Mouse (Mus musculus): ENCODE data around the gene Mdm2. TPM values are rescaled to one million over a fixed set of nuclear protein-coding genes. Genes with fewer than 3 reads are reported as not detected.

Gene Mdm2
- total and polyA plus RNA-seq, 2 experiments from 2014 or later, result 24.6 to 28.9 TPM

DNA sequence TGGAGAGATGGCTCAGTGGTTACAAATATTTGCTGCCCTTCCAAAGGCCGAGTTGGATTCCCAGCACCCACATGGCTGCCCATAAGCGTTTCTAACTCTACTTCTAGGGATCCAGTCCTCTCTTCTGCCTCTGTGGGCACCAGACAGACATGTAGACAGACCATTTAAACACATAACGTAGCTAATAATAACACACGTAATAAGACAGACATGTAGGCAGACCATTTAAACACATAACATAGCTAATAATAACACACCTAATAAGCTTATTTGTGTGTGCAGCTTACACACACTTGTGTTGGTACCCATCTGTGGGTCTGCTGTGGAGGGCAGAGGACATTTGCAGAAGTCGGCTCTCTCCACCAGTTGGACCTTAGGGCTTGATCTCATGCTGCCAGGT lies 46.2 kb upstream of the Mdm2 start:
- H3K27ac ChIP-seq, result no peak overlapping the region
- H3K27me3 ChIP-seq (ENCODE audit: insufficient read depth, low read length), result no peaks in the 10 kb centered on the region
- peaks cover 48% of the 10 kb centered on the region for H3K36me3 ChIP-seq (ENCODE audit: insufficient read depth, low read length)
- DNase-seq (ENCODE audit: low spot score) (no peak), ATAC-seq (no peak)
- no peak for TF ChIP-seq CTCF (IDR thresholded peaks at IDR 0.05; ENCODE audit: low read depth)
- no peak overlapping the region for H3K4me3 ChIP-seq (ENCODE audit: low read length)
- H3K9ac ChIP-seq (replicated peaks; ENCODE audit: low read length), result no peak overlapping the region
- H3K4me1 ChIP-seq (ENCODE audit: insufficient read depth, low read length), result no peaks in the 10 kb centered on the region
- H3K4me2 ChIP-seq (ENCODE audit: low read depth, low read length), result no peak overlapping the region
- H3K9me3 ChIP-seq (ENCODE audit: low read length), result no peaks in the 10 kb centered on the region
- WGBS, result 93% methylated on average over 5 of the region's 5 CpGs

DNA sequence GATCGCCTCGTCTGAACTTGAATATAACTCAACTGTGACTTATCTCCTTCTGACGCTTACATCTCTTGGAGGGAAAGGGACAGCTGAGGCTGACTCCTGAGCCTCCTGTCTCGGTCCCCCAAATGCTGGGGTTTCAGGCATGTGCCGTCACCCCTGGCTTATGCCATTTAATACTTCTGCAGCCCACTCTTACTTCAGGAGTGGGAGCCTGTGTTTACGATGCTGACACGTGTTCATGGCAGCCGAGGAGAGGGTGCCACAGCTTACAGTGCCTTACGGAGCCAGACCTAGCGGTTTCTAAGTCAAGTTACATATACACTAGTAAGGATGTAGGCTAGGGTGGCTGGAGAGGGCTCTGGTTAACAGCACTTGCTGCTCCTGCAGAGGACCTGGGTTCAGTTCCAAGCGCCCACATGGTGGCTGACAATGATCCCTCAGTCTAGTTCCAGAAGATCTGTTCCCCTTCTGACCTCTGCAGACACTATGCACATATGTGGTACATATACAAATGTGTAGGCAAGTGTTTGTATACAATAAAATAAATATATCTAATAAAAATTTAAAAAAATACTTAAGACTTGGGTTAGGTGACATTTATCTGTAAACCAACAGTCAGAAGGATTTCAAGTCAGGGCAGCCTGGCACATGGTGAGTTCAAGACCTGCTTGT lies 45.4 kb upstream of the Mdm2 start:
- Histone ChIP-seq H3K4me1 (ENCODE audit: insufficient read depth, low read length) (no peaks in the 10 kb centered on the region), H3K4me3 (ENCODE audit: low read length) (no peak overlapping the region), H3K9ac (replicated peaks; ENCODE audit: low read length) (no peak overlapping the region), H3K4me2 (ENCODE audit: low read depth, low read length) (no peak overlapping the region), H3K27me3 (ENCODE audit: insufficient read depth, low read length) (no peaks in the 10 kb centered on the region), H3K36me3 (ENCODE audit: insufficient read depth, low read length) (peaks cover 41% of the 10 kb centered on the region), H3K9me3 (ENCODE audit: low read length) (no peaks in the 10 kb centered on the region), H3K27ac (no peak overlapping the region)
- WGBS, result 93% methylated on average over 11 of the region's 11 CpGs
- no peak for ATAC-seq
- no peak for DNase-seq (ENCODE audit: low spot score)
- TF ChIP-seq CTCF (IDR thresholded peaks at IDR 0.05; ENCODE audit: low read depth), result no peak

DNA sequence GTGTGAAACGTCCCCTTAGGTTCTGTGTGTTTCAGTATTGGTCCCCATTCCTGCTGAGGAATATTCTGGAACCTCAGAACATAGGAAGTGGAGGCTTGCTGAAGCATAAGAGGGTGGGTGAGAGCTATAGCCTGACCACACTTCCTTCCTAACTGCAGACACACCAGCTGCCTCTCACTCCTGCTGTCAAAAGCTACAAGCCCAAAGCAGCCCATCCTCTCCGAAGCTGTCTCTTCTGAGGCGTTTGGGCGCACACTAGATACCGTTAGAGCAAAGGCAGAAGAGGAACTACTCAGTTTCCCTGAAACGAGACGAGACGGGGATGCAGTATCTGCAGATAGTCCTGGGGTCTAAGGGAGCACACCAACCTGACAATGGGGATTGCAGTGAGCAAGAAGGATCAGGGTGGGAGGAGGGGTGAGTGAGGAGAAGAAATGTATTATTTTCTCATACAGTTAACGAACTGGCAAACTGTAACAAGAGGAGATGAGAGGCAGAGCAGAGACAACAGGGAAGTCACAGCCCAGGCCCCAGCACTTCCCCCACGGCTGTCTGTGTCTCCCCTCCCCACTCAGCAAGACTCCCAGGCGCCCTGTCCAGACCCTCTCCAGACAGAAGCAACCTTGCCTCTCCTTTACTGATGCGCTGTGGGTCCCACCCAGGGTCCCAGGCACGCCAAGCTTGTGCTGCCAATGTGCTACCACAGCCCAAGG lies 44.7 kb upstream of the Mdm2 start:
- Histone ChIP-seq H3K9me3 (ENCODE audit: low read length) (no peaks in the 10 kb centered on the region), H3K9ac (replicated peaks; ENCODE audit: low read length) (no peak overlapping the region), H3K27me3 (ENCODE audit: insufficient read depth, low read length) (no peaks in the 10 kb centered on the region), H3K4me2 (ENCODE audit: low read depth, low read length) (no peak overlapping the region), H3K4me1 (ENCODE audit: insufficient read depth, low read length) (no peaks in the 10 kb centered on the region), H3K36me3 (ENCODE audit: insufficient read depth, low read length) (peaks cover 34% of the 10 kb centered on the region; the same call in 1 of the 2 replicates), H3K4me3 (ENCODE audit: low read length) (no peak overlapping the region), H3K27ac (no peak overlapping the region)
- TF ChIP-seq CTCF (IDR thresholded peaks at IDR 0.05; ENCODE audit: low read depth), result no peak
- ATAC-seq (no peak), DNase-seq (ENCODE audit: low spot score) (no peak)
- WGBS, result 88% methylated on average over 12 of the region's 13 CpGs

DNA sequence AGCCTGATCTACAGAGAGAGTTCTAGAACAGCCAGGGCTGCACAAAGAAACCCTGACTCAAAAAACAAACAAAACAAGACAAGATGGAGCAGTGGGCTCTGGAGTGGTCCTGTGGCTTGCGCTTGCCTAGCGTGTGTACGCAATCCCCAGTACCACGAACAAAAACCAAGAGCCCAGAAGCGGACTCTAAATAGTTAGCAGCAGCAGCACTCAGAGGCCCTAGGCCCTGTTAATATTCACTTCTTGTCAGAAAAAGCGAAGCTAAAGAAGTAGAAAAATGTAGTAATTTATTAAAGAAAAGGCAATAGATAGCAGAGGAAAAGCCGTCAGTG lies 44.0 kb upstream of the Mdm2 start:
- Histone ChIP-seq H3K4me1 (ENCODE audit: insufficient read depth, low read length) (no peaks in the 10 kb centered on the region), H3K27ac (no peak overlapping the region), H3K9ac (replicated peaks; ENCODE audit: low read length) (no peak overlapping the region), H3K27me3 (ENCODE audit: insufficient read depth, low read length) (no peaks in the 10 kb centered on the region), H3K4me2 (ENCODE audit: low read depth, low read length) (no peak overlapping the region), H3K4me3 (ENCODE audit: low read length) (no peak overlapping the region), H3K36me3 (ENCODE audit: insufficient read depth, low read length) (peaks cover 29% of the 10 kb centered on the region; the same call in 1 of the 2 replicates), H3K9me3 (ENCODE audit: low read length) (no peaks in the 10 kb centered on the region)
- DNase-seq (ENCODE audit: low spot score), result no peak
- 96% methylated on average over 7 of the region's 7 CpGs for WGBS
- TF ChIP-seq CTCF (IDR thresholded peaks at IDR 0.05; ENCODE audit: low read depth), result no peak
- no peak for ATAC-seq

DNA sequence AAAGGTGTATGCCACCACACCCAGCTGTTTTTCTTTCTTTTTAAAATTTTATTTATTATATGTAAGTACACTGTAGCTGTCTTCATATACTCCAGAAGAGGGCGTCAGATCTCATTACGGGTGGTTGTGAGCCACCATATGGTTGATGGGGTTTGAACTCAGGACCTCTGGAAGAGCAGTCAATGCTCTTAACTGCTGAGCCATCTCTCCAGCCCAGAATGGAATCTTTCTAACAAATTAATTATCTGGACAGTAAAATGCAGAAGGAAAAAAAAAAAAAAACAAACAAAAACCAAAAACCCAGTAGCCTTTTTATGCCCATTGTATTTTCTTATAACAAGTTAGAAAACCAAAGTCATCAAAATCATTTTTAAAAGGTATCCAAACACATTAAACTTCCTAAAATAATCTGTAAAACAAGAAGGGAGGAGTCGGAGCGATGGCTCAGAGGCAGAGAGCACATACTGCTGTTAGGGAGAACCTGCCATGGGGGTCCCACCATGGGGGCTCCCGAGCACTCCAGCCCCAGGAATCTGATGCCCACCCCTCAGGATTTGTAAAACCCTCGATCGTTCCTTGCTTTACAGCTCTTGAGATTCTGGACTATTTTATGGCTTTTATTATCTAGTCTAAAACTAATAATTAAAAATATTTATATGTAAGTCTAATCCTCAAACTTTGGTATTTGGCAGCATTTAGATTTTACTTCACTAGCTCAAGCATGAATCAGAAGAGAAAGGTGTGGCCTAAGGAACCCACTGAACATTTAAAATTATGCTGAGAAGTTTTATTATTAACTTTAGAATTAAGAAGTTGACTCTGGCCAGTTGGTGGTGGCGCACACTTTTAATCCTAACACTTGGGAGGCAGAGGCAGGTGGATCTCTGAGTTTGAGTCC lies 43.4 kb upstream of the Mdm2 start:
- Histone ChIP-seq H3K36me3 (ENCODE audit: insufficient read depth, low read length) (peaks cover 27% of the 10 kb centered on the region; the same call in 1 of the 2 replicates), H3K9me3 (ENCODE audit: low read length) (no peaks in the 10 kb centered on the region), H3K9ac (replicated peaks; ENCODE audit: low read length) (no peak overlapping the region), H3K27ac (no peak overlapping the region), H3K27me3 (ENCODE audit: insufficient read depth, low read length) (no peaks in the 10 kb centered on the region), H3K4me3 (ENCODE audit: low read length) (no peak overlapping the region), H3K4me1 (ENCODE audit: insufficient read depth, low read length) (no peaks in the 10 kb centered on the region), H3K4me2 (ENCODE audit: low read depth, low read length) (no peak overlapping the region)
- 95% methylated on average over 8 of the region's 8 CpGs for WGBS
- no peak for TF ChIP-seq CTCF (IDR thresholded peaks at IDR 0.05; ENCODE audit: low read depth)
- ATAC-seq (no peak), DNase-seq (ENCODE audit: low spot score) (no peak)

DNA sequence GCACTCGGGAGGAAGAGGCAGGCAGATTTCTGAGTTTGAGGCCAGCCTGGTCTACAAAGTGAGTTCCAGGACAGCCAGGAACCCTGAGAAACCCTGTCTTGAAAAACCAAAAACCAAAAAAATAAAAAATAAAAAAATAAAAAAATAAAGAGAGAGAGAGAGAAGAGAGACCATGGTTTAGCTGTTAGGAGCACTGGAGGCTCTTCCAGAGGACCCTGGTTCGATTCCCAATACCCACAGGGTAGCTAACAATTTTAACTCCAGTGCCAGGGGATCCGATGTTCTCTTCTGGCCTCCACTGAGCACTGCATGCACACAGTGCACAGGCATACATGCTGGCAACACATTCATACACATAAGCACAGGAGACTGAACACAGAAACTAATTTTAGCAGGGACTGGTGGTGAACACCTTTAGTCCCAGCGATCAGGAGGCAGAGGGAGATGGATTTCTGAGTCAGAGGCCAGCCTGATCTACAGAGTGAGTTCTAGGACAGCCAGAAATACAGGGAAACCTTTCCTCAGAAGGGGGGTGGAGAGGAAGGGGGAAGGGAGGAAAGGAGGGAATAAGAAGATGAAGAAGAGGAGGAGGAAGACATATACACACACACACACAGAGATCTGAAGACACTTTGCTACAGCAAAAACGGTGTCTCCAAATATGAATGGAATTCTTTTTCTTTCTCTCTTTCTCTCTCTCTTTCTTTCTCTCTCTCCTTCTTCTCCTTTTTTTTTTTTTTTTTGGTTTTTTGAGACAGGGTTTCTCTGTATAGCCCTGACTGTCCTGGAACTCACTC lies 42.5 kb upstream of the Mdm2 start:
- TF ChIP-seq CTCF (IDR thresholded peaks at IDR 0.05; ENCODE audit: low read depth), result no peak
- ATAC-seq, result no peak

More for the DNA sequence above, 42.5 kb upstream of the Mdm2 start:
- Histone ChIP-seq H3K9ac (replicated peaks; ENCODE audit: low read length) (no peak overlapping the region), H3K27me3 (ENCODE audit: insufficient read depth, low read length) (no peaks in the 10 kb centered on the region), H3K4me2 (ENCODE audit: low read depth, low read length) (no peak overlapping the region), H3K9me3 (ENCODE audit: low read length) (no peaks in the 10 kb centered on the region), H3K36me3 (ENCODE audit: insufficient read depth, low read length) (peaks cover 23% of the 10 kb centered on the region; the same call in 1 of the 2 replicates), H3K27ac (no peak overlapping the region), H3K4me1 (ENCODE audit: insufficient read depth, low read length) (no peaks in the 10 kb centered on the region), H3K4me3 (ENCODE audit: low read length) (no peak overlapping the region)
- WGBS, result 94% methylated on average over 5 of the region's 5 CpGs
- DNase-seq (ENCODE audit: low spot score), result no peak
